Mouse (Mus musculus): Measurements from ENCODE around the gene Fam171a2. TPM values are rescaled to one million over a fixed set of nuclear protein-coding genes. Genes with fewer than 3 reads are reported as not detected.

Gene Fam171a2
- polyA plus RNA-seq, 1 experiment from 2014 or later: 10.6 TPM

GRCm38 (mm10) chr11:102439093-102440082, 8.1 kb downstream of the Fam171a2 start:
- 77% methylated on average over 14 of the region's 14 CpGs for WGBS
- H3K36me3 ChIP-seq (ENCODE audit: control insufficient read depth, insufficient read depth, low read length): peaks cover 29% of the 10 kb centered on the region
- H3K9ac ChIP-seq (ENCODE audit: low read length): no peak overlapping the region
- DNase-seq (ENCODE audit: low spot score, missing footprints) (peak; percentile 80), ATAC-seq (ENCODE audit: low FRiP score) (no peak)
- H3K9me3 ChIP-seq (ENCODE audit: control insufficient read depth, low read length): no peaks in the 10 kb centered on the region
- peaks cover 24% of the 10 kb centered on the region for H3K4me1 ChIP-seq (ENCODE audit: control insufficient read depth, insufficient read depth, low read length)
- no peak overlapping the region for H3K4me2 ChIP-seq
- no peak overlapping the region for H3K4me3 ChIP-seq (ENCODE audit: low read depth, low read length)
- H3K27ac ChIP-seq (ENCODE audit: low read depth, low read length): no peak overlapping the region
- peaks cover 11% of the 10 kb centered on the region for H3K27me3 ChIP-seq (ENCODE audit: control insufficient read depth, insufficient read depth, low read length)

DNA sequence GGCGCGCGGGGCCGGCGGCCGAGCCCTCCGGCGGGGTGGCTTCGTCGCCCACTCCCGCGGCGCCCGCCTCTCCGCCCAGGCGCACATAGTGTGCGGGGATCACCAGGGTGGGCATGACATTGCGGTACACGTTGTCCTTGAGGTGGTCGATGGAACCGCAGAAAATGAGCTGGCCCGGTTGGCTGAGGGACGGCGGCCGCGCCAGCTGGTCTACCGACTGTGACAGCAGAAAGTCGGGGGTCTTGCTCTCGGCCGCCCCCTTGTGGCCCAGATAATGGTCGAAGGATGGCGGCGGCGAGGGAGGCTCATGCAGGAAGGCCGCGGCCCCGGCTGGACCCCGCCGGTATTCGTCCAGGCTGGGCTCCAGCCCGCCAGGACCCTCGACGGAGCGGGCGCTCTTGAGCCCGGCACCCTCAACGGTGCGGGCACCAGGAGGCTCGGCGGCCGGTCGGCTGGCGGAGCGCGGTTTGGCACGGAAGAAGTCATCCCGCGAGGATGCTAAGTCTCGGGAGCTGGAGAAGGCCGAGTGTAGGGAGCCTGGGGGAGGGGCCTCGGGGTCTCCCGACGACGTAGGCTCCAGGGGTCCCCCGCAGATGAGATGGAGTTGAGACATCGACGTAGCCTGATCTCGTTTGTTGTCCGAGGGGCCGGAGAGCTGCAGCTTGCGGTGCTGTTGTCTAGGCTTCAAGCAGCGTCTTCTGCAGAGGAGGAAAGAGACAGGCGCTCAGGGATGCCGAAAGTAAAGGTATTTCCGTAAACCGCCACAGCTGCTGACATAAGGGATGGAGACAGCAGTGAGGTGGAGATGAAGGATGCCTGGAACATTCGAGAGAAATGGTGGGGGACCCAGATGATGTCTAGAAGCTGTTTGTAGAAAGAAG, 9.0 kb downstream of the Fam171a2 start:
- ATAC-seq (ENCODE audit: low FRiP score) (peak; percentile 54), DNase-seq (ENCODE audit: low spot score, missing footprints) (peak; percentile 100)
- Histone ChIP-seq H3K9ac (ENCODE audit: low read length) (0 out of 2 replicates have a peak overlapping the region, but pooled peaks have one; percentile 59), H3K27ac (ENCODE audit: low read depth, low read length) (peak overlapping the region; percentile 4; the same call in 1 of the 2 replicates), H3K4me2 (peak overlapping the region; percentile 59), H3K4me1 (ENCODE audit: control insufficient read depth, insufficient read depth, low read length) (peaks cover 20% of the 10 kb centered on the region), H3K36me3 (ENCODE audit: control insufficient read depth, insufficient read depth, low read length) (peaks cover 29% of the 10 kb centered on the region), H3K9me3 (ENCODE audit: control insufficient read depth, low read length) (no peaks in the 10 kb centered on the region), H3K27me3 (ENCODE audit: control insufficient read depth, insufficient read depth, low read length) (peaks cover 11% of the 10 kb centered on the region), H3K4me3 (ENCODE audit: low read depth, low read length) (peak overlapping the region; percentile 31)
- 7% methylated on average over 77 of the region's 77 CpGs for WGBS

DNA sequence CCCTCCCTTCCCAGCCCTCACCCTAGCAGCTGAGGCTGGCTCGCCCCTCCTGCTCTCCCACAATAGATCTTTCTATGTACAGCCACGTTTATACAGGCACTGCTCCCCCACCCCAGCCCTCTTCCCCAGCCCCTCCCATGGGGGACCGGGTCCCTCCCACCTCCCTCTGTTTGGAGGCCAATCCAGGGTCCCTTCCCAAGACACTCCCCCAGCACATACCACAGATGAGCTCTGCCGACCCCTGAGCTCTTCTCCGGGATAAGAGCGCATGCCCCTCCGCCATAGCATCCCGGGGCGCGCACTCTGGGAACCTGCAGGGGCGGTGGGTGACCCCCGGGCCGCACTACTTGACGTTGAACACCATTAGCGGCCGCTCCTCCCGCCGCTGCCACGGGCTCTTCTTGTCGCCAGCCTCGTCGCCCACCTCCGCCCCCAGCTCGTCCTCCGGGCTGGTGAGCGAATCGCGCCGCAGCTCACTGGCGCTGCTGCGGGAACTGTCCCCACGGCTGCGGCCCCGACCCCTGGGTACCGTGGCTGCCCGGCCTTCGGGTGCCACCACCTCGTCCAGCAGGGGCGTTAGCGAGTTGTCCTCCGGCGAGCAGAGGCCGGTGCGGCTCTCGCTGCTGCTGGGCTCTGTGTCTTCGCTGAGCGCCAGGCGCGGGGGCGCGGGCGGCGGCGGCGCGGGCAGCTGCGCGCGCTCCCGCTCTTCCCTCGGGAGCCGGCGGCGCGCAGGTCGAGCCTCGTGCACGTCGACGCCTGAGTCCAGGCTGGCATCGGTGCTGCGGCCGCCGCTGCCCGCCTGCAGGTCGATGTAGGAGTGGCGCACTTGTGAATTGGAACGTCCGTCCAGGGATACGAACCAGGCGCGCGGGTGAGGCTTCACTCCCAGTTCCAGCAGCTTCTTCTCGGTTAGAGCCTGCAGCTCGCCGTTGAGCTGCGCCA, 10.1 kb downstream of the Fam171a2 start:
- Histone ChIP-seq H3K27ac (ENCODE audit: low read depth, low read length) (peak overlapping the region; percentile 48), H3K4me2 (peak overlapping the region; percentile 59), H3K9me3 (ENCODE audit: control insufficient read depth, low read length) (no peaks in the 10 kb centered on the region), H3K4me1 (ENCODE audit: control insufficient read depth, insufficient read depth, low read length) (peaks cover 20% of the 10 kb centered on the region), H3K4me3 (ENCODE audit: low read depth, low read length) (peak overlapping the region; percentile 31), H3K9ac (ENCODE audit: low read length) (peak overlapping the region; percentile 59; the same call in 1 of the 2 replicates), H3K36me3 (ENCODE audit: control insufficient read depth, insufficient read depth, low read length) (peaks cover 25% of the 10 kb centered on the region), H3K27me3 (ENCODE audit: control insufficient read depth, insufficient read depth, low read length) (peaks cover 11% of the 10 kb centered on the region)
- ATAC-seq (ENCODE audit: low FRiP score) (peak; percentile 55), DNase-seq (ENCODE audit: low spot score, missing footprints) (peak; percentile 93)
- WGBS: 7% methylated on average over 72 of the region's 87 CpGs

GRCm38 (mm10) chr11:102436471-102436790, 11.1 kb downstream of the Fam171a2 start:
- Histone ChIP-seq H3K36me3 (ENCODE audit: control insufficient read depth, insufficient read depth, low read length) (peaks cover 19% of the 10 kb centered on the region), H3K27ac (ENCODE audit: low read depth, low read length) (no peak overlapping the region), H3K27me3 (ENCODE audit: control insufficient read depth, insufficient read depth, low read length) (peaks cover 11% of the 10 kb centered on the region), H3K9me3 (ENCODE audit: control insufficient read depth, low read length) (no peaks in the 10 kb centered on the region), H3K4me2 (no peak overlapping the region), H3K4me3 (ENCODE audit: low read depth, low read length) (no peak overlapping the region), H3K4me1 (ENCODE audit: control insufficient read depth, insufficient read depth, low read length) (peaks cover 20% of the 10 kb centered on the region), H3K9ac (ENCODE audit: low read length) (no peak overlapping the region)
- WGBS: 89% methylated on average over 10 of the region's 10 CpGs
- DNase-seq (ENCODE audit: low spot score, missing footprints) (peak; percentile 82), ATAC-seq (ENCODE audit: low FRiP score) (no peak)

DNA sequence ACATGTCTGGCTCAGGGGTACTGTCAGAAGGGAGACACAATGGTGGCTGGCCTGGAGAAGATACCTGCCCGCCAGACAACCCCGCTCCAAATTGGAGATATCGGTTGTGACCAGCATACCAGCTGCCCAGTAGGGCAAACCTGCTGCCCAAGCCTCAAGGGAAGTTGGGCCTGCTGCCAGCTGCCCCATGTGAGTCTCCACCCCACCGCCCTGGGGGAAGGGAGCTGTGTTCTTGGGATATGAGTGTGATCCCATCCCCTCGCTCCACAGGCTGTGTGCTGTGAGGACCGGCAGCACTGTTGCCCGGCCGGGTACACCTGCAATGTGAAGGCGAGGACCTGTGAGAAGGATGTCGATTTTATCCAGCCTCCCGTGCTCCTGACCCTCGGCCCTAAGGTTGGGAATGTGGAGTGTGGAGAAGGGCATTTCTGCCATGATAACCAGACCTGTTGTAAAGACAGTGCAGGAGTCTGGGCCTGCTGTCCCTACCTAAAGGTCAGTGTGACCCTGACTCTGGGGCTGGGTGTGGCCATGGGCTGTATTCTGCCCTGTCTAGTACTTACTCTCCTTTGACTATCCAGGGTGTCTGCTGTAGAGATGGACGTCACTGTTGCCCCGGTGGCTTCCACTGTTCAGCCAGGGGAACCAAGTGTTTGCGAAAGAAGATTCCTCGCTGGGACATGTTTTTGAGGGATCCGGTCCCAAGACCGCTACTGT, 11.6 kb downstream of the Fam171a2 start:
- peak; percentile 82 for DNase-seq (ENCODE audit: low spot score, missing footprints)
- Histone ChIP-seq H3K9me3 (ENCODE audit: control insufficient read depth, low read length) (no peaks in the 10 kb centered on the region), H3K4me3 (ENCODE audit: low read depth, low read length) (no peak overlapping the region), H3K4me1 (ENCODE audit: control insufficient read depth, insufficient read depth, low read length) (peaks cover 20% of the 10 kb centered on the region), H3K27ac (ENCODE audit: low read depth, low read length) (no peak overlapping the region), H3K9ac (ENCODE audit: low read length) (no peak overlapping the region), H3K36me3 (ENCODE audit: control insufficient read depth, insufficient read depth, low read length) (peaks cover 14% of the 10 kb centered on the region), H3K4me2 (no peak overlapping the region), H3K27me3 (ENCODE audit: control insufficient read depth, insufficient read depth, low read length) (peaks cover 11% of the 10 kb centered on the region)
- no peak for ATAC-seq (ENCODE audit: low FRiP score)
- 96% methylated on average over 18 of the region's 18 CpGs for WGBS

DNA sequence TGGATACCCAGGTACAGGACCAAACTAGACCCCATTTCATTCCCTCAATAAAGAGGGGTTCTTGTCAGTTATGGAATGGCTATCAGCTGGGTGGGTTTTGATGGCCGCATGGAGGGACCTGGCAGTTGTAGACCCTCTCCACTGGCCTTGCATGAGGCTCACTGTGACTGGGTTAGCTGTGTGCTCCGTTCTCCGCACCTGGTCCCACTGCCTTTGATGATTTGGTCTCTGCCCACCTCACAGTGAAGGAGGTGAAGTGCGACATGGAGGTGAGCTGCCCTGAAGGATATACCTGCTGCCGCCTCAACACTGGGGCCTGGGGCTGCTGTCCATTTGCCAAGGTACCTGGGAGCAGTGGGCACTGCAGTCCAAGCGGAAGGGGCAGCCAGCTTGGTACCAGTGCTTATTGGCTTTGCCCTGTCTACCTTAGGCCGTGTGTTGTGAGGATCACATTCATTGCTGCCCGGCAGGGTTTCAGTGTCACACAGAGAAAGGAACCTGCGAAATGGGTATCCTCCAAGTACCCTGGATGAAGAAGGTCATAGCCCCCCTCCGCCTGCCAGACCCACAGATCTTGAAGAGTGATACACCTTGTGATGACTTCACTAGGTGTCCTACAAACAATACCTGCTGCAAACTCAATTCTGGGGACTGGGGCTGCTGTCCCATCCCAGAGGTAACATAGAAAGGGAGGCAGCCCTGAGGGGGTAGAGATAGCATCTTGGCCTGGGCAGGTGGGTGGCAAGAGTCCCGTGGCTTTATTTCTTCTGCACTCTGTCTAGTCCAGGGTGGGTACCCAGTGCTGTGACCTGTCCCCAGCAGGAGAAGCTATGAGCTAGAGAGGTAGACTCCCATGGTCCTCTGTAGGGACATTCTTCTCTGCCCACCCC, 12.4 kb downstream of the Fam171a2 start:
- Histone ChIP-seq H3K9me3 (ENCODE audit: control insufficient read depth, low read length) (no peaks in the 10 kb centered on the region), H3K9ac (ENCODE audit: low read length) (no peak overlapping the region), H3K4me3 (ENCODE audit: low read depth, low read length) (no peak overlapping the region), H3K4me1 (ENCODE audit: control insufficient read depth, insufficient read depth, low read length) (peaks cover 20% of the 10 kb centered on the region), H3K36me3 (ENCODE audit: control insufficient read depth, insufficient read depth, low read length) (peaks cover 14% of the 10 kb centered on the region), H3K27ac (ENCODE audit: low read depth, low read length) (no peak overlapping the region), H3K27me3 (ENCODE audit: control insufficient read depth, insufficient read depth, low read length) (peaks cover 11% of the 10 kb centered on the region), H3K4me2 (no peak overlapping the region)
- WGBS: 96% methylated on average over 11 of the region's 11 CpGs
- ATAC-seq (ENCODE audit: low FRiP score) (no peak), DNase-seq (ENCODE audit: low spot score, missing footprints) (peak; percentile 81)

DNA sequence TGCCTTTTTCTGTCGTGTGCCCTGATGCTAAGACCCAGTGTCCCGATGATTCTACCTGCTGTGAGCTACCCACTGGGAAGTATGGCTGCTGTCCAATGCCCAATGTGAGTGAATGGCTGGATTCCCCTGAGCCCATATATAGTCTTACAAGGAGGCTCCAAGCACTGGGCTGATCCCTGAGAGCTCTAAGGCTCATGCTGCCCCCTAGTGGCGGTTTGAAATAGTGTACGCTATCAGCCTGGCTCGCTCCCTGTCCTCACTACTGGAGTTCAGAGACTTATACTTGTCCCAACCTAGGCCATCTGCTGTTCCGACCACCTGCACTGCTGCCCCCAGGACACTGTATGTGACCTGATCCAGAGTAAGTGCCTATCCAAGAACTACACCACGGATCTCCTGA, 13.1 kb downstream of the Fam171a2 start:
- ATAC-seq (ENCODE audit: low FRiP score): 0 out of 2 replicates have a peak, but pooled peaks have one; percentile 19
- peaks cover 24% of the 10 kb centered on the region for H3K4me1 ChIP-seq (ENCODE audit: control insufficient read depth, insufficient read depth, low read length)
- H3K27ac ChIP-seq (ENCODE audit: low read depth, low read length): no peak overlapping the region
- peak; percentile 99 for DNase-seq (ENCODE audit: low spot score, missing footprints)
- no peak overlapping the region for H3K4me2 ChIP-seq
- H3K27me3 ChIP-seq (ENCODE audit: control insufficient read depth, insufficient read depth, low read length): peaks cover 11% of the 10 kb centered on the region
- H3K36me3 ChIP-seq (ENCODE audit: control insufficient read depth, insufficient read depth, low read length): peaks cover 9% of the 10 kb centered on the region
- no peak overlapping the region for H3K4me3 ChIP-seq (ENCODE audit: low read depth, low read length)
- no peaks in the 10 kb centered on the region for H3K9me3 ChIP-seq (ENCODE audit: control insufficient read depth, low read length)
- no peak overlapping the region for H3K9ac ChIP-seq (ENCODE audit: low read length)
- WGBS: 10% methylated on average over 7 of the region's 7 CpGs
